Mouse (Mus musculus): Measurements from ENCODE around the gene Pum2. TPM values are rescaled to one million over a fixed set of nuclear protein-coding genes. Genes with fewer than 3 reads are reported as not detected.

Gene Pum2
- polyA plus RNA-seq, 1 experiment, result 46.2 TPM

- 0 out of 2 replicates have a peak, but pooled peaks cover 4% of the 10 kb centered on the region for H3K27me3 ChIP-seq (ENCODE audit: control insufficient read depth, insufficient read depth, low read length)
- WGBS, result 89% methylated on average over 7 of the region's 7 CpGs
- no peaks in the 10 kb centered on the region for H3K36me3 ChIP-seq (ENCODE audit: control insufficient read depth, insufficient read depth, low read length)
- H3K4me3 ChIP-seq (ENCODE audit: extremely low read depth, insufficient read depth, insufficient read length), result no peak overlapping the region
- H3K4me1 ChIP-seq (ENCODE audit: control insufficient read depth, insufficient read depth, insufficient read length), result no peaks in the 10 kb centered on the region; the same call in 1 of the 2 replicates
- no peak for DNase-seq (ENCODE audit: low read depth in 1 of 2, low spot score in 2 of 2)
- H3K27ac ChIP-seq (ENCODE audit: insufficient read depth, low read length), result no peak overlapping the region
- no peak for TF ChIP-seq CTCF (IDR thresholded peaks at IDR 0.05; ENCODE audit: extremely low read depth, insufficient read depth, insufficient read length, insufficient replicate concordance)
Observed at GRCm38 (mm10) chr12:8776206-8776605, 102.3 kb downstream of the Pum2 start.

- 0 out of 2 replicates have a peak, but pooled peaks cover 2% of the 10 kb centered on the region for H3K27me3 ChIP-seq (ENCODE audit: control insufficient read depth, insufficient read depth, low read length)
- H3K4me3 ChIP-seq (ENCODE audit: extremely low read depth, insufficient read depth, insufficient read length), result no peak overlapping the region
- H3K36me3 ChIP-seq (ENCODE audit: control insufficient read depth, insufficient read depth, low read length), result no peaks in the 10 kb centered on the region
- WGBS, result 69% methylated on average over 3 of the region's 3 CpGs
- H3K27ac ChIP-seq (ENCODE audit: insufficient read depth, low read length), result no peak overlapping the region
- no peak for DNase-seq (ENCODE audit: low read depth in 1 of 2, low spot score in 2 of 2)
- no peaks in the 10 kb centered on the region; the same call in 1 of the 2 replicates for H3K4me1 ChIP-seq (ENCODE audit: control insufficient read depth, insufficient read depth, insufficient read length)
- TF ChIP-seq CTCF (IDR thresholded peaks at IDR 0.05; ENCODE audit: extremely low read depth, insufficient read depth, insufficient read length, insufficient replicate concordance), result no peak
- no peak for TF ChIP-seq POLR2A (IDR thresholded peaks at IDR 0.05; ENCODE audit: low read depth, low read length)
Observed at GRCm38 (mm10) chr12:8776741-8777140, 102.8 kb downstream of the Pum2 start.

GRCm38 (mm10) chr12:8778106-8778505 is 104.2 kb downstream of the Pum2 start:
- no peak overlapping the region for H3K27ac ChIP-seq (ENCODE audit: insufficient read depth, low read length)
- no peaks in the 10 kb centered on the region; the same call in 1 of the 2 replicates for H3K4me1 ChIP-seq (ENCODE audit: control insufficient read depth, insufficient read depth, insufficient read length)
- no peak overlapping the region for H3K4me3 ChIP-seq (ENCODE audit: extremely low read depth, insufficient read depth, insufficient read length)
- 87% methylated on average over 7 of the region's 7 CpGs for WGBS
- no peaks in the 10 kb centered on the region for H3K27me3 ChIP-seq (ENCODE audit: control insufficient read depth, insufficient read depth, low read length)
- no peaks in the 10 kb centered on the region for H3K36me3 ChIP-seq (ENCODE audit: control insufficient read depth, insufficient read depth, low read length)
- TF ChIP-seq POLR2A (IDR thresholded peaks at IDR 0.05; ENCODE audit: low read depth, low read length) (no peak), CTCF (IDR thresholded peaks at IDR 0.05; ENCODE audit: extremely low read depth, insufficient read depth, insufficient read length, insufficient replicate concordance) (no peak)
- DNase-seq (ENCODE audit: low read depth in 1 of 2, low spot score in 2 of 2), result no peak

DNA sequence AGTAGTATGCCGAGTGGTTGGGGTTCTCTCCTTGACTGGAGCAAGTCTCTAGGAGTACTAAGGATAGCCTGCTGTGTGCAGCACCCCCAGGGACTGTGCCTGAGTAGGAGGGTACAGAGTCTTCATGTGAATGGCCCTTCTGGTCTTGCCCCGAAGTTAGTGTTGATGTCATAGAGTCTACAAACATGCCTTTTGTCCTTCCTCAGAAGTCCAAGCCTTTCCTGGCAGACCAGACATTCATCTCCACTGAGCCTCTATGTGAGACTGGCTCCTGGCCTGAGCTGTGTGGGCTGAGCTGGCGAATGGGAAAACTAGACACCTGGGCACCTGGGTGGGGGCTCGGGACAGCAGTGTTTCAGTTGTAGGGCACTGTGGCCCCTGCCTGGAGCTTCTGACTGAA is 105.9 kb downstream of the Pum2 start:
- no peak for TF ChIP-seq CTCF (IDR thresholded peaks at IDR 0.05; ENCODE audit: extremely low read depth, insufficient read depth, insufficient read length, insufficient replicate concordance)
- TF ChIP-seq POLR2A (IDR thresholded peaks at IDR 0.05; ENCODE audit: low read depth, low read length), result no peak
- DNase-seq (ENCODE audit: low read depth in 1 of 2, low spot score in 2 of 2), result no peak
- Histone ChIP-seq H3K4me1 (ENCODE audit: control insufficient read depth, insufficient read depth, insufficient read length) (no peaks in the 10 kb centered on the region), H3K27me3 (ENCODE audit: control insufficient read depth, insufficient read depth, low read length) (no peaks in the 10 kb centered on the region), H3K4me3 (ENCODE audit: extremely low read depth, insufficient read depth, insufficient read length) (no peak overlapping the region), H3K36me3 (ENCODE audit: control insufficient read depth, insufficient read depth, low read length) (no peaks in the 10 kb centered on the region), H3K27ac (ENCODE audit: insufficient read depth, low read length) (no peak overlapping the region)
- WGBS, result 91% methylated on average over 4 of the region's 4 CpGs

DNA sequence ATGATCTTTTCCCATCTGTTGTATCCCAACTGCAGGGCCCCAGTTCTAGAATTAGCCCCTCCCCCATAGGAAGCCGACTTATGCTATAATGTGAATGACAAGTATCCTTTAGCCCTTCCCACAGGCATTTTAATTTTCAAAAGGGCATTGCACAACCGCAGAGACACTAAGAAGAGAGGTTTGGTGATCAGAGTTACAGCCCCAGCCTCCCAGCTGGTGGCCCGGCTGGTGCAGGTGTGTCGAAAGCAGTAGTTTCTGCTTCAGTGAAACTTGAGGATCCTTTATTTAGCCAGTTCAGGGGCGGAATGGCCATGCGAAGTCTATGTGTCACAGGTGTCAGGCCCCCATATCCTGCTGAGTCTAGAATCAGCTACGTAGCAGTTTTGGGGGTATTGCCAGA is 107.2 kb downstream of the Pum2 start:
- no peak overlapping the region for H3K27ac ChIP-seq (ENCODE audit: insufficient read depth, low read length)
- DNase-seq (ENCODE audit: low read depth in 1 of 2, low spot score in 2 of 2), result no peak
- TF ChIP-seq POLR2A (IDR thresholded peaks at IDR 0.05; ENCODE audit: low read depth, low read length), result no peak
- no peak for TF ChIP-seq CTCF (IDR thresholded peaks at IDR 0.05; ENCODE audit: extremely low read depth, insufficient read depth, insufficient read length, insufficient replicate concordance)
- H3K27me3 ChIP-seq (ENCODE audit: control insufficient read depth, insufficient read depth, low read length), result no peaks in the 10 kb centered on the region
- H3K36me3 ChIP-seq (ENCODE audit: control insufficient read depth, insufficient read depth, low read length), result no peaks in the 10 kb centered on the region
- H3K4me1 ChIP-seq (ENCODE audit: control insufficient read depth, insufficient read depth, insufficient read length), result no peaks in the 10 kb centered on the region
- WGBS, result 57% methylated on average over 7 of the region's 7 CpGs
- no peak overlapping the region for H3K4me3 ChIP-seq (ENCODE audit: extremely low read depth, insufficient read depth, insufficient read length)

DNA sequence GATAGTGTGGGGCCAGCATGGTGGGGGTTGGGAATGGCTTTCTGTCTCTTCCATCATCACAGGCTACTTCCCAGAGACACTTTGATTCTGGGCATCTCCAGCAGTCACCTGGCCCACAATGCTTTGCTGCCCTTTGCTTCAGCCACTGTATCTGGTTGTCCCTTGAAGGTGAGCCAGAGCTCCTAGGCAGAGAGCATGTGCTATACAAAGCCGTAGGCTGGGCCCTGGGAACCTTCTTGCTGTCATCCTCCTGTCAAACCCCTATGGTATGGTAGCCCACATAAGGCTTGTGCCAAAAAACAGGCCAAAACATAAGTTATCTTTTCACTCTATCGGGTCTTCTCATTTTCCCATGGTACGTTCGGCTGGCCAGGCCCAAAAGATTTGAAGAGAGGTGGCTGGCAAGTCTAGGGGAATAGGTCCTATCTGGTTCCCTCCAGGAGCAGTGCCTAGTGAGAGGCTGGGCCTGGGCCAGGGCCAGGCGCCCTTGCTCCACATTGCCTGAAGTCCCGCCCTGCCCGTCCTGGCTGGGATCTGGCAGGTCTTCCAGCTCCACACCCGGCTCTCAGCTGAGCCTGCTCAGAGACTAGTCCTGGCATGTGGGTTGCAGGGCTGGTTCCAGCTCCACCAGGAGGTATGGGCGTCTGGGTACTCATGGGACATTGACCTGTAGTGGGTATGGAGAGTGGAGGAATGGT is 107.9 kb downstream of the Pum2 start:
- Histone ChIP-seq H3K36me3 (ENCODE audit: control insufficient read depth, insufficient read depth, low read length) (no peaks in the 10 kb centered on the region), H3K4me1 (ENCODE audit: control insufficient read depth, insufficient read depth, insufficient read length) (no peaks in the 10 kb centered on the region), H3K4me3 (ENCODE audit: extremely low read depth, insufficient read depth, insufficient read length) (no peak overlapping the region), H3K27ac (ENCODE audit: insufficient read depth, low read length) (no peak overlapping the region), H3K27me3 (ENCODE audit: control insufficient read depth, insufficient read depth, low read length) (no peaks in the 10 kb centered on the region)
- 90% methylated on average over 9 of the region's 9 CpGs for WGBS
- TF ChIP-seq CTCF (IDR thresholded peaks at IDR 0.05; ENCODE audit: extremely low read depth, insufficient read depth, insufficient read length, insufficient replicate concordance) (no peak), POLR2A (IDR thresholded peaks at IDR 0.05; ENCODE audit: low read depth, low read length) (no peak)
- DNase-seq (ENCODE audit: low read depth in 1 of 2, low spot score in 2 of 2), result no peak

DNA sequence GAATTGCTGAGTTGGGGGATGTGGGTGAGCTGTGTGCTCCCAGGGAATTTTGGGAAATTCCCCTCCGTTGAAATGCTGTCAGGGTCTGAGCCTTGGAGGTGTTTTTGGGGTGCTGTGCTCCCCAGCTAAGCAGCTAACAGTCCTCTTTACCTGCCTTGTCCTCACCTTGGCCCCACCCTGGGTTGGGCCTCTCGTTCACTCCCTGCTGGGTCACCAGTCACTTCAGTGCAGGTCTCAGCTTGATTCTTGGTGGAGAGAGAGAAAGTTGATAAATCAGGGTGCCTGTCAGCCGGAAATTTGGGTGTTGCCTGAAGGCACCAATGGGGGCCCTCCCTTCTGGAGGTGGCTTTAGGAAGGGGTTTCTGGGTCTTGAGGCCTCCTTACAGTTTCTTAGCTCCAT is 108.6 kb downstream of the Pum2 start:
- H3K4me3 ChIP-seq (ENCODE audit: extremely low read depth, insufficient read depth, insufficient read length), result no peak overlapping the region

More for the DNA sequence above, 108.6 kb downstream of the Pum2 start:
- WGBS, result 88% methylated on average over 3 of the region's 3 CpGs
- Histone ChIP-seq H3K27ac (ENCODE audit: insufficient read depth, low read length) (no peak overlapping the region), H3K27me3 (ENCODE audit: control insufficient read depth, insufficient read depth, low read length) (no peaks in the 10 kb centered on the region), H3K36me3 (ENCODE audit: control insufficient read depth, insufficient read depth, low read length) (no peaks in the 10 kb centered on the region), H3K4me1 (ENCODE audit: control insufficient read depth, insufficient read depth, insufficient read length) (no peaks in the 10 kb centered on the region; the same call in 1 of the 2 replicates)
- no peak for TF ChIP-seq POLR2A (IDR thresholded peaks at IDR 0.05; ENCODE audit: low read depth, low read length)
- TF ChIP-seq CTCF (IDR thresholded peaks at IDR 0.05; ENCODE audit: extremely low read depth, insufficient read depth, insufficient read length, insufficient replicate concordance), result no peak
- no peak for DNase-seq (ENCODE audit: low read depth in 1 of 2, low spot score in 2 of 2)

All from spleen, adult 2 months (tissue).